Mouse (Mus musculus): Measurements from ENCODE around the gene Lrba.

DNA sequence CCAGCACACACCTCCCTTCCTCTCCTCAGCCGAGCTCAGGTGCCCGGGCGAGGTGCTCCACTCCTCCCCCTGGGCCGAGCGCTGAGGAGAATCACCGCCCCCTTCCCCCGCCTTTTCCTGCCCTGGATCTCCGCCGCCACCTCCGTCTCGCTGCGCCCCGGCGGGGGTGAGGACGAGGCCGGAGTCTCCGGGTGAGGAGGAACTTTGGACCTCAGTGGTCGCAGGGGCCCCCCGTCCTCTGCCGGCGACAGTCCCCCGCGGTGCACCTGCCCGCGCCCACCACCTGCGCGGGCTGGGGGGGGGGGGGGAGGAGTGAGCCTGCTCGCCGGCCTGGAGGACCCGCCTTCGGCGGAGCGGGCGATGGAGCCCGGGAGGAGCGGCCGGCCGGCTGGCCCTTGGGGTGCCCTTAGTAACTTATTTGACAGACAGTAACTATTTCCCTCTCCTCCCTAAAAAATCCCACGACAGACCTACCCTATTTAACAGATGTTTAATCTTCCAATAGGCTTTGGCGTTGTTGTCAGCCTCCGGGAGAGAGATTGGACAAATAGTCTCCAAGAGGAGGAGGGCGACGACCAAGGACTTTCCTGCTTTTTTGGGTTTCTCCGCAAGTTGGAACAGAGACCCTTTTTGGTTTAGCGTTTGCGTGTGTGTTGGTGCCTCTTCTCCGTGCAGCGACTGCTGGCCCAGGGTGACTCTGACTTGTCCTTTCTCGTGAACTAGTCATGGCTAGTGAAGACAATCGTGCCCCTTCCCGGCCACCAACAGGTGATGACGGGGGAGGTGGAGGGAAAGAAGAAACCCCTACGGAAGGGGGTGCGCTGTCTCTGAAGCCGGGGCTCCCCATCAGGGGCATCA is at the start of gene Lrba:
- TF ChIP-seq CTCF (IDR thresholded peaks at IDR 0.05) (no peak), EP300 (IDR thresholded peaks at IDR 0.05) (no peak)
